Mouse (Mus musculus) megakaryocyte, embryonic 14.5 days (primary cell): Measurements from ENCODE around the gene Kcnk18. TPM values are rescaled to one million over a fixed set of nuclear protein-coding genes. Genes with fewer than 3 reads are reported as not detected.

Source experiments
- H3K27me3 ChIP-seq: replicated peaks from 2 replicates; pipeline ENCODE3; 2012; ENCODE audit warnings: inconsistent platforms
- H3K36me3 ChIP-seq: replicated peaks from 2 replicates; pipeline ENCODE3; 2012; ENCODE audit warnings: low read length, inconsistent platforms, mixed read lengths
- H3K4me1 ChIP-seq: 2 replicates; pipeline ENCODE4 v1.6.1; 2012; ENCODE audit warnings: inconsistent platforms
- H3K4me3 ChIP-seq: replicated peaks from 2 replicates; pipeline ENCODE3; 2012; ENCODE audit warnings: moderate library complexity, mild to moderate bottlenecking, inconsistent platforms
- H3K9me3 ChIP-seq: 2 replicates; pipeline ENCODE4 v1.6.1; 2012; ENCODE audit warnings: inconsistent platforms
- FLI1 ChIP-seq: IDR thresholded peaks from 2 replicates; pipeline ENCODE4 v1.6.1; 2012; ENCODE audit warnings: low read length, inconsistent platforms, mixed read lengths
- GATA1 ChIP-seq: IDR thresholded peaks from 3 replicates; pipeline ENCODE4 v1.6.1; 2012; ENCODE audit warnings: mixed read lengths, low read length, inconsistent platforms, borderline replicate concordance
- polyA plus RNA-seq: library from polyadenylated mRNA; stranded (reverse); fragments of >175 nt; gene quantifications from 2 replicates; pipeline ENCODE4 v1.2.3, GENCODE M21; 2012; ENCODE audit warnings: low replicate concordance; ENCODE audit not compliant: insufficient read depth

Gene Kcnk18
- polyA plus RNA-seq, 1 experiment = not detected

- no peak overlapping the region for H3K4me3 ChIP-seq
- TF ChIP-seq GATA1 = no peak
- TF ChIP-seq FLI1 = no peak
- no peaks in the 10 kb centered on the region for H3K9me3 ChIP-seq
- H3K4me1 ChIP-seq = peaks cover 4% of the 10 kb centered on the region; the same call in 1 of the 2 replicates
- peaks cover 27% of the 10 kb centered on the region for H3K27me3 ChIP-seq
- H3K36me3 ChIP-seq = no peaks in the 10 kb centered on the region
Observed at GRCm38 (mm10) chr19:59208986-59209385, 10.0 kb upstream of the Kcnk18 start.

- Histone ChIP-seq H3K4me3 (no peak overlapping the region), H3K4me1 (peaks cover 8% of the 10 kb centered on the region), H3K9me3 (no peaks in the 10 kb centered on the region), H3K36me3 (no peaks in the 10 kb centered on the region), H3K27me3 (peaks cover 18% of the 10 kb centered on the region)
- TF ChIP-seq FLI1 (no peak), GATA1 (no peak)
Observed at GRCm38 (mm10) chr19:59216891-59217290, 2.1 kb upstream of the Kcnk18 start.

GRCm38 (mm10) chr19:59221131-59221530 lies 2.1 kb downstream of the Kcnk18 start:
- H3K36me3 ChIP-seq = no peaks in the 10 kb centered on the region
- H3K4me3 ChIP-seq = no peak overlapping the region
- H3K4me1 ChIP-seq = no peaks in the 10 kb centered on the region
- H3K27me3 ChIP-seq = peaks cover 22% of the 10 kb centered on the region
- TF ChIP-seq GATA1 = no peak
- TF ChIP-seq FLI1 = no peak
- peaks cover 5% of the 10 kb centered on the region; the same call in 1 of the 2 replicates for H3K9me3 ChIP-seq

GRCm38 (mm10) chr19:59228376-59228775 lies 9.4 kb downstream of the Kcnk18 start:
- H3K4me3 ChIP-seq = no peak overlapping the region
- peaks cover 41% of the 10 kb centered on the region for H3K27me3 ChIP-seq
- peaks cover 7% of the 10 kb centered on the region for H3K9me3 ChIP-seq
- no peak for TF ChIP-seq GATA1
- no peak for TF ChIP-seq FLI1
- no peaks in the 10 kb centered on the region for H3K36me3 ChIP-seq
- H3K4me1 ChIP-seq = peaks cover 5% of the 10 kb centered on the region

GRCm38 (mm10) chr19:59232786-59233185 lies 13.8 kb downstream of the Kcnk18 start:
- Histone ChIP-seq H3K27me3 (peaks cover 53% of the 10 kb centered on the region), H3K4me1 (peaks cover 5% of the 10 kb centered on the region)

GRCm38 (mm10) chr19:59235001-59235400 lies 16.0 kb downstream of the Kcnk18 start:
- Histone ChIP-seq H3K9me3 (peaks cover 23% of the 10 kb centered on the region), H3K36me3 (no peaks in the 10 kb centered on the region), H3K4me1 (peaks cover 13% of the 10 kb centered on the region), H3K27me3 (peaks cover 50% of the 10 kb centered on the region), H3K4me3 (no peak overlapping the region)
- TF ChIP-seq FLI1 = no peak
- no peak for TF ChIP-seq GATA1

More at GRCm38 (mm10) chr19:59232786-59233185, 13.8 kb downstream of the Kcnk18 start:
- no peak overlapping the region for H3K4me3 ChIP-seq
- TF ChIP-seq GATA1 (no peak), FLI1 (no peak)
- peaks cover 23% of the 10 kb centered on the region for H3K9me3 ChIP-seq
- no peaks in the 10 kb centered on the region for H3K36me3 ChIP-seq

GRCm38 (mm10) chr19:59236046-59236445 lies 17.0 kb downstream of the Kcnk18 start:
- Histone ChIP-seq H3K36me3 (no peaks in the 10 kb centered on the region), H3K27me3 (peaks cover 51% of the 10 kb centered on the region), H3K4me1 (peaks cover 15% of the 10 kb centered on the region), H3K9me3 (peaks cover 23% of the 10 kb centered on the region), H3K4me3 (no peak overlapping the region)
- TF ChIP-seq FLI1 (no peak), GATA1 (no peak)

GRCm38 (mm10) chr19:59238630-59239029 lies 19.6 kb downstream of the Kcnk18 start:
- Histone ChIP-seq H3K4me1 (peaks cover 10% of the 10 kb centered on the region), H3K9me3 (peaks cover 19% of the 10 kb centered on the region), H3K4me3 (no peak overlapping the region), H3K36me3 (no peaks in the 10 kb centered on the region), H3K27me3 (peaks cover 52% of the 10 kb centered on the region)
- TF ChIP-seq GATA1 = no peak
- no peak for TF ChIP-seq FLI1

GRCm38 (mm10) chr19:59239124-59239817 lies 20.3 kb downstream of the Kcnk18 start:
- H3K4me3 ChIP-seq = peak overlapping the region; percentile 30
- peaks cover 10% of the 10 kb centered on the region for H3K4me1 ChIP-seq
- TF ChIP-seq GATA1 (no peak), FLI1 (no peak)
- H3K9me3 ChIP-seq = peaks cover 12% of the 10 kb centered on the region
- no peaks in the 10 kb centered on the region for H3K36me3 ChIP-seq
- H3K27me3 ChIP-seq = peaks cover 47% of the 10 kb centered on the region

GRCm38 (mm10) chr19:59241987-59242386 lies 23.0 kb downstream of the Kcnk18 start:
- H3K27me3 ChIP-seq = peaks cover 37% of the 10 kb centered on the region
- peaks cover 10% of the 10 kb centered on the region for H3K4me1 ChIP-seq
- H3K36me3 ChIP-seq = no peaks in the 10 kb centered on the region
- H3K9me3 ChIP-seq = no peaks in the 10 kb centered on the region
- H3K4me3 ChIP-seq = no peak overlapping the region
- TF ChIP-seq GATA1 (no peak), FLI1 (no peak)

GRCm38 (mm10) chr19:59243057-59243456 lies 24.0 kb downstream of the Kcnk18 start:
- Histone ChIP-seq H3K27me3 (peaks cover 26% of the 10 kb centered on the region), H3K36me3 (no peaks in the 10 kb centered on the region), H3K9me3 (no peaks in the 10 kb centered on the region), H3K4me1 (peaks cover 20% of the 10 kb centered on the region), H3K4me3 (no peak overlapping the region)
- no peak for TF ChIP-seq FLI1
